Mouse (Mus musculus) lung, adult 2 months (tissue): ENCODE measurements around the gene Plekha3.

Experiments
- CTCF ChIP-seq: fragments of 200-500 bp; IDR thresholded peaks from 2 replicates; pipeline ENCODE4 v1.5.1; 2011; ENCODE audit warnings: mild to moderate bottlenecking, low read length, control low read depth; ENCODE audit not compliant: insufficient read depth
- POLR2A ChIP-seq: fragments of 200-500 bp; IDR thresholded peaks from 2 replicates; pipeline ENCODE4 v1.6.1; 2011; ENCODE audit warnings: low read depth, mild to moderate bottlenecking, control low read depth, low read length, borderline replicate concordance; ENCODE audit errors: extremely low read depth

- TF ChIP-seq CTCF (peak; percentile 40; the same call in 1 of the 2 replicates), POLR2A (no peak)
These were observed 19.1 kb upstream of the Plekha3 start for GRCm38 (mm10) chr2:76655982-76656381.
